Mouse (Mus musculus): ENCODE data around the gene Myo5a. TPM values are rescaled to one million over a fixed set of nuclear protein-coding genes. Genes with fewer than 3 reads are reported as not detected.

The Myo5a gene
- polyA plus RNA-seq, 2 experiments: 20.0 to 28.0 TPM

GRCm38 (mm10) chr9:75243730-75244406 is 173.1 kb downstream of the Myo5a start:
- no peak for TF ChIP-seq POLR2A (IDR thresholded peaks at IDR 0.05; ENCODE audit: borderline replicate concordance, extremely low read depth, insufficient read depth, insufficient read length)
- 4% methylated on average over 5 of the region's 5 CpGs for WGBS
- H3K9ac ChIP-seq (ENCODE audit: low read depth, low read length, severe bottlenecking): no peak overlapping the region
- H3K4me2 ChIP-seq (replicated peaks; ENCODE audit: low read depth, low read length, severe bottlenecking): no peak overlapping the region
- peaks cover 15% of the 10 kb centered on the region for H3K4me1 ChIP-seq (ENCODE audit: control insufficient read depth, insufficient read depth, low read length)
- H3K27me3 ChIP-seq (ENCODE audit: control insufficient read depth, insufficient read depth, low read length): no peaks in the 10 kb centered on the region
- H3K36me3 ChIP-seq (ENCODE audit: control insufficient read depth, insufficient read depth, low read length): no peaks in the 10 kb centered on the region
- no peak overlapping the region for H3K27ac ChIP-seq (replicated peaks; ENCODE audit: low read depth, low read length)
- DNase-seq (ENCODE audit: low spot score) (peak; percentile 69), ATAC-seq (ENCODE audit: low FRiP score, low read depth) (peak; percentile 78)
- no peak overlapping the region for H3K4me3 ChIP-seq (replicated peaks; ENCODE audit: low read length)
- H3K9me3 ChIP-seq (ENCODE audit: control insufficient read depth, low read length): no peaks in the 10 kb centered on the region

GRCm38 (mm10) chr9:75244527-75244926 is 173.7 kb downstream of the Myo5a start:
- Histone ChIP-seq H3K4me1 (ENCODE audit: control insufficient read depth, insufficient read depth, low read length) (peaks cover 15% of the 10 kb centered on the region), H3K36me3 (ENCODE audit: control insufficient read depth, insufficient read depth, low read length) (no peaks in the 10 kb centered on the region), H3K27ac (replicated peaks; ENCODE audit: low read depth, low read length) (no peak overlapping the region), H3K27me3 (ENCODE audit: control insufficient read depth, insufficient read depth, low read length) (no peaks in the 10 kb centered on the region), H3K4me3 (replicated peaks; ENCODE audit: low read length) (no peak overlapping the region), H3K4me2 (replicated peaks; ENCODE audit: low read depth, low read length, severe bottlenecking) (no peak overlapping the region), H3K9me3 (ENCODE audit: control insufficient read depth, low read length) (no peaks in the 10 kb centered on the region), H3K9ac (ENCODE audit: low read depth, low read length, severe bottlenecking) (no peak overlapping the region)
- no peak for ATAC-seq (ENCODE audit: low FRiP score, low read depth)
- WGBS: 63% methylated on average over 4 of the region's 4 CpGs
- TF ChIP-seq POLR2A (IDR thresholded peaks at IDR 0.05; ENCODE audit: borderline replicate concordance, extremely low read depth, insufficient read depth, insufficient read length): no peak
- no peak for DNase-seq (ENCODE audit: low spot score)

- WGBS: 80% methylated on average over 13 of the region's 13 CpGs
These were observed 175.5 kb downstream of the Myo5a start for GRCm38 (mm10) chr9:75246080-75246930.

GRCm38 (mm10) chr9:75247870-75248269 is 177.1 kb downstream of the Myo5a start:
- DNase-seq (ENCODE audit: low spot score): no peak
- TF ChIP-seq POLR2A (IDR thresholded peaks at IDR 0.05; ENCODE audit: borderline replicate concordance, extremely low read depth, insufficient read depth, insufficient read length): no peak
- Histone ChIP-seq H3K4me2 (replicated peaks; ENCODE audit: low read depth, low read length, severe bottlenecking) (no peak overlapping the region), H3K9ac (ENCODE audit: low read depth, low read length, severe bottlenecking) (no peak overlapping the region), H3K27ac (replicated peaks; ENCODE audit: low read depth, low read length) (no peak overlapping the region), H3K27me3 (ENCODE audit: control insufficient read depth, insufficient read depth, low read length) (no peaks in the 10 kb centered on the region), H3K9me3 (ENCODE audit: control insufficient read depth, low read length) (no peaks in the 10 kb centered on the region), H3K36me3 (ENCODE audit: control insufficient read depth, insufficient read depth, low read length) (no peaks in the 10 kb centered on the region), H3K4me3 (replicated peaks; ENCODE audit: low read length) (no peak overlapping the region), H3K4me1 (ENCODE audit: control insufficient read depth, insufficient read depth, low read length) (peaks cover 13% of the 10 kb centered on the region)
- ATAC-seq (ENCODE audit: low FRiP score, low read depth): no peak
- 79% methylated on average over 6 of the region's 6 CpGs for WGBS

More at GRCm38 (mm10) chr9:75246080-75246930, 175.5 kb downstream of the Myo5a start:
- Histone ChIP-seq H3K27me3 (ENCODE audit: control insufficient read depth, insufficient read depth, low read length) (no peaks in the 10 kb centered on the region), H3K9ac (ENCODE audit: low read depth, low read length, severe bottlenecking) (no peak overlapping the region), H3K4me3 (replicated peaks; ENCODE audit: low read length) (no peak overlapping the region), H3K4me2 (replicated peaks; ENCODE audit: low read depth, low read length, severe bottlenecking) (no peak overlapping the region), H3K27ac (replicated peaks; ENCODE audit: low read depth, low read length) (no peak overlapping the region), H3K9me3 (ENCODE audit: control insufficient read depth, low read length) (no peaks in the 10 kb centered on the region), H3K4me1 (ENCODE audit: control insufficient read depth, insufficient read depth, low read length) (peaks cover 15% of the 10 kb centered on the region), H3K36me3 (ENCODE audit: control insufficient read depth, insufficient read depth, low read length) (no peaks in the 10 kb centered on the region)
- ATAC-seq (ENCODE audit: low FRiP score, low read depth) (no peak), DNase-seq (ENCODE audit: low spot score) (no peak)
- no peak for TF ChIP-seq POLR2A (IDR thresholded peaks at IDR 0.05; ENCODE audit: borderline replicate concordance, extremely low read depth, insufficient read depth, insufficient read length)

GRCm38 (mm10) chr9:75248359-75248758 is 177.5 kb downstream of the Myo5a start:
- H3K4me1 ChIP-seq (ENCODE audit: control insufficient read depth, insufficient read depth, low read length): peaks cover 10% of the 10 kb centered on the region
- no peak overlapping the region for H3K27ac ChIP-seq (replicated peaks; ENCODE audit: low read depth, low read length)
- no peaks in the 10 kb centered on the region for H3K9me3 ChIP-seq (ENCODE audit: control insufficient read depth, low read length)
- 59% methylated on average over 1 of the region's 1 CpGs for WGBS
- H3K4me2 ChIP-seq (replicated peaks; ENCODE audit: low read depth, low read length, severe bottlenecking): no peak overlapping the region
- H3K27me3 ChIP-seq (ENCODE audit: control insufficient read depth, insufficient read depth, low read length): no peaks in the 10 kb centered on the region
- no peak overlapping the region for H3K4me3 ChIP-seq (replicated peaks; ENCODE audit: low read length)
- DNase-seq (ENCODE audit: low spot score) (no peak), ATAC-seq (ENCODE audit: low FRiP score, low read depth) (no peak)
- H3K36me3 ChIP-seq (ENCODE audit: control insufficient read depth, insufficient read depth, low read length): no peaks in the 10 kb centered on the region
- TF ChIP-seq POLR2A (IDR thresholded peaks at IDR 0.05; ENCODE audit: borderline replicate concordance, extremely low read depth, insufficient read depth, insufficient read length): no peak
- no peak overlapping the region for H3K9ac ChIP-seq (ENCODE audit: low read depth, low read length, severe bottlenecking)
